Mouse (Mus musculus): ENCODE results near the gene Btbd17. TPM values are rescaled to one million over a fixed set of nuclear protein-coding genes. Genes with fewer than 3 reads are reported as not detected.

Btbd17 gene
- polyA plus RNA-seq, 1 experiment, result not detected

DNA sequence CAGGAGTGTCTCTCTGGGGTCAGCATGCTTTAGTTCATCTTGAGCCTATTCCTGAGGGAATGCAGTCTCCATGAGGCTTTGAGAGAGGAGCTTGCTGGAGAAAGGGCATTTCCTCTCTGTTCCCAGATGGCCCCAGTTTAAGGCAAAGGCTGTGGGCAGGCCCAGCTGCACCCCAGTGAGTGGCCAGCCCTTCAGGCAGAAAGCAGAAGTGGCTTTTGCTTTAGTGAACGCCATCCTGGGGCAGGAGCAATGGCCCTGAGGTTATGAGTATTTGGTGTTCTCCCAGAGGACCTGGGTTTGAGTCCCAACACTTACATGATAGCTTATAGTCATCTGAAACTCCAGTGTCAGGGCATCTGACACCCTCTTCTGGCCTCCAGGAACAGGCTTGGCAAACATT, 25.6 kb upstream of the Btbd17 start:
- H3K27ac ChIP-seq (ENCODE audit: insufficient read depth, low read length), result no peak overlapping the region
- TF ChIP-seq POLR2A (IDR thresholded peaks at IDR 0.05; ENCODE audit: low read depth, low read length) (no peak), CTCF (IDR thresholded peaks at IDR 0.05; ENCODE audit: borderline replicate concordance, insufficient read depth, low read length) (no peak)
- H3K4me1 ChIP-seq (ENCODE audit: control insufficient read depth, insufficient read depth, low read length), result peaks cover 2% of the 10 kb centered on the region; the same call in 1 of the 2 replicates
- no peak overlapping the region for H3K4me3 ChIP-seq (ENCODE audit: insufficient read depth, low read length)

DNA sequence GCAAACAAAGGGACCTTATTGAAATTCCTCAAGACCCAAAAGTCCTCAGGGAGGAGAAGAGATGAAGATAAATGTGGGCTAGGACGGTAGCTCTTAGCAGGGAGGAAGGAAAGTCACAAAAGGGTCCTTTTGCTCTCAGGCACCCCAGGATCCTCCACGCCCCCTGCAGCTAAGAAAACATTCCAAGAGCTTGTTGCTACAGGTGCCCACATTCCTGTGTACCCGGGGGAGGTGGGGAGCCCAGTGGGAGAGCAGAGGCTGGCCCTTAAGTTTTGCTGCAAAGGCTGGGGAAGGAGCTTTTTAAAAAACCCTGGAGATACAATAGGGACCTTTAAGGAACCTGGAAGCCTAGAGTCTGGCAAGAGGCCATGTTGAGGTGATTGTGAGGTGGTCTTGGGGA, 24.7 kb upstream of the Btbd17 start:
- peaks cover 2% of the 10 kb centered on the region; the same call in 1 of the 2 replicates for H3K4me1 ChIP-seq (ENCODE audit: control insufficient read depth, insufficient read depth, low read length)
- no peak for TF ChIP-seq POLR2A (IDR thresholded peaks at IDR 0.05; ENCODE audit: low read depth, low read length)
- TF ChIP-seq CTCF (IDR thresholded peaks at IDR 0.05; ENCODE audit: borderline replicate concordance, insufficient read depth, low read length), result no peak
- H3K4me3 ChIP-seq (ENCODE audit: insufficient read depth, low read length), result no peak overlapping the region
- no peak overlapping the region for H3K27ac ChIP-seq (ENCODE audit: insufficient read depth, low read length)

DNA sequence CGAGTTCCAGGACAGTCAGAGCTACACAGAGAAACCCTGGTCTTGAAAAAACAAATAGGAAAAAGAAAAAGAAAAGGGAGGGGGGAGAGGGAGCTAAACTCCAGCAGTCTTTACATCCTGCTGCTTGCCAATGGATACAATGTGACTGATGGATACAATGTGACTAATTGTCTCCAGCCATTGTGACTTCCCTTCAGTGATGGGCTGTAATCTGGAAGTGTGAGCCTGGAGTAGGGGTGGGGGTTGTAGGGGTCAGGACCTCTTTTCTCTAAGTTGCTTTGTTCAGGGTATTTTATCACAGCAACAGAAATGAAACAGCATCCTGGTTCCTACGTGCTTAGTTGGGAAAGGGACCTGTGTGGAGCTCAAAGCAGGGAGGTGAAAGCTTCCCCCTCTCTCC, 23.4 kb upstream of the Btbd17 start:
- TF ChIP-seq CTCF (IDR thresholded peaks at IDR 0.05; ENCODE audit: borderline replicate concordance, insufficient read depth, low read length), result no peak
- TF ChIP-seq POLR2A (IDR thresholded peaks at IDR 0.05; ENCODE audit: low read depth, low read length), result no peak
- Histone ChIP-seq H3K4me3 (ENCODE audit: insufficient read depth, low read length) (no peak overlapping the region), H3K27ac (ENCODE audit: insufficient read depth, low read length) (no peak overlapping the region), H3K4me1 (ENCODE audit: control insufficient read depth, insufficient read depth, low read length) (peaks cover 2% of the 10 kb centered on the region; the same call in 1 of the 2 replicates)

DNA sequence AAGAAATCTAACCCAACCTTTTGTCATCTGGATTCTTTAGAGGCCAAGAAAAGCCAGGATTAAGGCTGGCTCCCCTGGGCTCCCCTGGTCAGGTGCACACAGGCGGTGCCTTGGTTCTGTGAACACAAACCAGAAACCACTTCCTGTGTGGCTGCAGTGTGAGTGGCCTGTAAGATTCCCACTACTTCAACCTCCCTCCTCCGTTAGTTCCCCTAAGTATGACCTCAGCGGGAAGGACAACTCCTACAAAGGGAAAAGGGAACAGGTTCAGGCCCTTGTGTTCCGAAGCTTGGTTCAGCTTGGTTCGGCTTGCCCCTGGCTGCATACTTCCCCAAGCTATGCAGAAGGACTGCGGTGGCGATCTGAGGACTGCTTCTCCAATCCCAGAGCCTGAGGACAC, 22.4 kb upstream of the Btbd17 start:
- TF ChIP-seq CTCF (IDR thresholded peaks at IDR 0.05; ENCODE audit: borderline replicate concordance, insufficient read depth, low read length) (no peak), POLR2A (IDR thresholded peaks at IDR 0.05; ENCODE audit: low read depth, low read length) (no peak)
- Histone ChIP-seq H3K4me1 (ENCODE audit: control insufficient read depth, insufficient read depth, low read length) (no peaks in the 10 kb centered on the region), H3K27ac (ENCODE audit: insufficient read depth, low read length) (no peak overlapping the region), H3K4me3 (ENCODE audit: insufficient read depth, low read length) (no peak overlapping the region)

DNA sequence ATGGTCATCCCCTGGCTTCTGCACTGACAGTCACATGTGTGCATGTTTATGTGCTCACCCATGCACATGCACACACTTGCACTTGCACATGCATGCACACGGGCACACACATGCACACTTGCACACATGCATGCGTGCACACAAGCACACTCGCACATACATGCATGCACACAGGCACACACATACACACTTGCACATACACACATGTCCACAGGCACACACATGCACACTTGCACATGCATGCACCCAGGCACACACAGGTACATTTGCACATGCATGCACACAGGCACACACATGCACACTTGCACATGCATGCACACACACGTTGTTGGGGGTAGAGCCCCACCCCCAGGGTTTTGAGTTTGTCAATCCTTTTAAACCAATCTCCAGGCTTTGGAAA, 21.2 kb upstream of the Btbd17 start:
- Histone ChIP-seq H3K27ac (ENCODE audit: insufficient read depth, low read length) (no peak overlapping the region), H3K4me1 (ENCODE audit: control insufficient read depth, insufficient read depth, low read length) (no peaks in the 10 kb centered on the region), H3K4me3 (ENCODE audit: insufficient read depth, low read length) (no peak overlapping the region)
- no peak for TF ChIP-seq POLR2A (IDR thresholded peaks at IDR 0.05; ENCODE audit: low read depth, low read length)
- TF ChIP-seq CTCF (IDR thresholded peaks at IDR 0.05; ENCODE audit: borderline replicate concordance, insufficient read depth, low read length), result no peak

DNA sequence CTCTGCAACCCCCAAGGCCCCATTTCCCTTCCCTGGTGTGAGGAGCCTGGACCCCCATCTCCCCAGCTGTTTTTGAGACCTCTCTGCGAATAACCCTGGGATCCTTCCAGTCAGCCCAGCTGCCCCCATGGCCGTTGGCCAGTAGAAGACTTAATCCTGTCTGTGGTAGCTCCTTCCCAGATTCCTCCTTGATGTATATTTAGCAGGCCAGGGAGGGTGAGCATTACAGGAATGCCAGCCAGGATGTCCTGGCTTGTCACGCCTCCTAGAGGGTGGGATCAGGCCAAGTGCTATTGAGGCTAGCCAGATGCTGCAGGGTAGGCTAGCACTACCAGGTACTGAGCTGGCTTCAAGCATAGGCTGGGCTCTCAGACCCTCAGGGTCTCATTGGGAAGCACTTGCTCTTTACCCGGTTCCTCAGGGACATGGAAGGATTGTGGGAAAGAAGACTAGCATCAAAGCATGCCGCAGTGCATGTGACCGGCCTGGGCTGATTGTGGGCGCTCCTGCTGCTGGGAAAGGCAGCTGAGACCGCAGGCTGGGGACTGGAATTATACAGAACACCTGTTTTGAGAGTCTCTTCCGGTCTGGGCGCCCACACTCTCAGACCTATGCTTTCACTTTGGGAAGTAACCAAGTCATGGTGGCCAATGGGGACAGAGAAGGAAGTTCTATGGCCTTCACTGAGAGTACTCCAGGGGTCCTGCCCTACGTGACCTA, 19.3 kb upstream of the Btbd17 start:
- Histone ChIP-seq H3K27ac (ENCODE audit: insufficient read depth, low read length) (no peak overlapping the region), H3K4me3 (ENCODE audit: insufficient read depth, low read length) (no peak overlapping the region), H3K4me1 (ENCODE audit: control insufficient read depth, insufficient read depth, low read length) (no peaks in the 10 kb centered on the region)
- TF ChIP-seq POLR2A (IDR thresholded peaks at IDR 0.05; ENCODE audit: low read depth, low read length), result no peak
- no peak for TF ChIP-seq CTCF (IDR thresholded peaks at IDR 0.05; ENCODE audit: borderline replicate concordance, insufficient read depth, low read length)

DNA sequence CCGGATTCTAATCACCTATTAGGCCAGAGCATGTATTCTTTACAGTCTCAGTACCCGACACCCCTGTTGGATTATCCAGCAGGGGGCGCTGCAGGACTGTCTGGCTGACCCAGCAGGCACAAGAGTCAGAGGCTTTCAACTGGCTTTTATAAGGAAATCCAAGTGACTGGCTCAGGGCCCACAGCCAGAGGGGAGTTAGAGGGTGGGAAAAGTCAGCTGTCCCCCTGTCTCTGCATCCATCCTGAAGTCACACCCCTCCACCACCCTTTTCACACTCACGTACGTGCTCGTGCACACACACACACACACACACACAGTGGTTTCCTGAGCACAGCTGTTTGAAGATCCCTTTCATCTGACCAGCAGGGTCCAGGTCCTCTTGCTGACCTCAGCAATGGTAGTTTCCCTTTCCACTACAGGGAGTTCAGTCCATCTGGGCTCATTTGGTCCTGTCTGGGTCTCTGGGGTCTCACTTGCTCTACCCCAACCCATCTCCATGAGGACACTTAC, 17.0 kb upstream of the Btbd17 start:
- TF ChIP-seq CTCF (IDR thresholded peaks at IDR 0.05; ENCODE audit: borderline replicate concordance, insufficient read depth, low read length) (peak; percentile 69), POLR2A (IDR thresholded peaks at IDR 0.05; ENCODE audit: low read depth, low read length) (no peak)
- no peaks in the 10 kb centered on the region for H3K4me1 ChIP-seq (ENCODE audit: control insufficient read depth, insufficient read depth, low read length)
- no peak overlapping the region for H3K4me3 ChIP-seq (ENCODE audit: insufficient read depth, low read length)
- H3K27ac ChIP-seq (ENCODE audit: insufficient read depth, low read length), result no peak overlapping the region

DNA sequence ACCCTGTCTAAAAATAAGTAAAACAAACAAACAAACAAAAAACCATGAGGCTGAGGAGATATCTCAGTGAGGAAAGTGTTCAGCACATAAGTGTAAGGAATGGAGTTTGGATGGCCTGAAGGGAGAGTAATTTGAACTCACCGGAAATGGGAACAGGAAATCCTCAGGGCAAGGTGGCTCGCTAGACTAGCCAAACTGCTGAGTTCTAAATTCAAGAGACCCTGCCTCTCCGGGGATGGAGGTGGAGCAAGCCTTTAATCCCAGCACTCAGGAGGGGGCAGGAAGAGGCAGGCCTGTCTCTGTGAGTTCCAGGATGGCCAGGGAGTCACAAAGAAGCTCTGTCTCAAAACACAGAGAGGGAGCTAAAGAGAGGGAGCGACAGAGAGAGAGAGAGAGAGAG, 14.6 kb upstream of the Btbd17 start:
- Histone ChIP-seq H3K27ac (ENCODE audit: insufficient read depth, low read length) (no peak overlapping the region), H3K4me3 (ENCODE audit: insufficient read depth, low read length) (no peak overlapping the region), H3K4me1 (ENCODE audit: control insufficient read depth, insufficient read depth, low read length) (peaks cover 5% of the 10 kb centered on the region; the same call in 1 of the 2 replicates)
- TF ChIP-seq CTCF (IDR thresholded peaks at IDR 0.05; ENCODE audit: borderline replicate concordance, insufficient read depth, low read length), result no peak
- TF ChIP-seq POLR2A (IDR thresholded peaks at IDR 0.05; ENCODE audit: low read depth, low read length), result no peak

DNA sequence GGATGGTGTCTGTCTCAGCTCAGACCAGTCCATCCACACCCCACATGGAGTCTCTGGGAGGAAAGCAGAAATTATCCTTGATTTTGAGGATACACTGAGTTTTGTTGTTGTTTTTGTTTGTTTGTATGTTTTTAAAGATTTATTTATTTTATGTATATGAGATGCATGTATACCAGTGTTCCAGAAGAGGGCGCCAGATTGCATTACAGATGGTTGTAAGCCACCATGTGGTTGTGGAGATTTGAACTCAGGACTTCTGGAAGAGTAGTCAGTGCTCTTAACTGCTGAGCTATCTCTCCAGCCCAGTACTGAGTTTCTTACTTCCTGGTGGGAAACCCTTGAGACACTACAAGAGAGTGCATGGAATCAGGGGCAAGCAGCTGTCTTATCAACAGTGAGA, 13.6 kb upstream of the Btbd17 start:
- Histone ChIP-seq H3K4me1 (ENCODE audit: control insufficient read depth, insufficient read depth, low read length) (peaks cover 5% of the 10 kb centered on the region; the same call in 1 of the 2 replicates), H3K4me3 (ENCODE audit: insufficient read depth, low read length) (no peak overlapping the region), H3K27ac (ENCODE audit: insufficient read depth, low read length) (no peak overlapping the region)
- TF ChIP-seq POLR2A (IDR thresholded peaks at IDR 0.05; ENCODE audit: low read depth, low read length), result no peak
- no peak for TF ChIP-seq CTCF (IDR thresholded peaks at IDR 0.05; ENCODE audit: borderline replicate concordance, insufficient read depth, low read length)

DNA sequence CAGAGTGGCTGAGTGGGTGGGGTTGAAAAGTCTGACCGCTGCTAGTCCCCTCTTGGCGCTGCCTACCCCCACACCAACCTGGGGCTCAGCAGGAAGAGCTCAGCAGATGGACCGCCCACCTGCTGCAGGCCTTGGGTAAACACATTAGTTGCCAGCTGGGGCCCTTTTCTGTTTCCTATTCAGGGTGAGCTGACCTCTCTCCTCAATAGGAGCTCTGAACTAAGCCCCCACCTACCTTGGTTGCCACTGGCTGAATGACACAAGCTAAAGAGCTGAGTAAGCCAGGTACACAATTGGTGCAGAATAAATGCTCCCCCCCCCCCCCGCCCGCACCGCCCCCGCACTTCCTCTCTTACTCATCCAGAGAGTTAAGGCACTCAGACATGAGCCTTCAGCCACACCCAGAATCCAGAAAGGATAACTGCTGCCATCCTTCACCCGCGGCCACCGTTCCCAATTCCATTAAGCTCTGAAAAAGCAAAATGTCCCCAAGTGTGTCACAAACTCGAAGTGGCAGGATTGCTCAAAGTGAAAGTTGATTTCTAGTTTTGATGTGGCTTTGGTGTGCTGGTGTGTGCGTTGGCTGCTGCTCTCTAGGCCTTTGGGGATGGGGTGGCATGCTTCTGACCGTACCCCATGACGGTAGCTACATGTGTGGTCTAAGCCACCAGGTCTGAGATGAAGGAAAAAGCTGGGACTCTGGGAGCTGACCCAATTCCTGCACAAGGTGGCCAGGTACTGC, 12.1 kb upstream of the Btbd17 start:
- Histone ChIP-seq H3K4me1 (ENCODE audit: control insufficient read depth, insufficient read depth, low read length) (peaks cover 5% of the 10 kb centered on the region; the same call in 1 of the 2 replicates), H3K4me3 (ENCODE audit: insufficient read depth, low read length) (no peak overlapping the region), H3K27ac (ENCODE audit: insufficient read depth, low read length) (no peak overlapping the region)
- TF ChIP-seq CTCF (IDR thresholded peaks at IDR 0.05; ENCODE audit: borderline replicate concordance, insufficient read depth, low read length) (no peak), POLR2A (IDR thresholded peaks at IDR 0.05; ENCODE audit: low read depth, low read length) (no peak)
